ENCODE assay signal across 11 mouse cellular contexts in the genomic region with DNA sequence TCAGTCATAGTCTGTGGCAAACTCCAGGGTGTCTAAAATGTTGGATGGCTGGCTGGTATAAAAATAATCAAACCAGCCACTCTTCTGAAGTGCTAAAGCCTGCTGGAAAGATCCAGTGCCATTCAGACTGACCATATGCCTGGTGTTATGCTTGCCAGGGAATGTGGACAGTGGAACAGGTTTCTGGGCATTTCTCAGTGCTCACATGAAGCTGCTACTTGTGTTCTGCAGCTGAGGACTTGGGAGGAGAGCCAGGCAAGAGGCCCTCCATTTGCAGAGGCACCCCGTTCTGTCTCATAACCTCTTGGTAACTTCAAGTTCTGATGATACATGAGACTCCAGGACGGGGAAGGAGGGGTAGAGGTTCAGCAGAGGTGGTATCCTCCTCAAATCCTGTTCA.
A peak's percentile ranks its signal among the peaks of the same experiment; 100 is the strongest.
DNase-seq lines count a peak whose midpoint lies in the region; ATAC-seq lines count a peak whose summit lies in the region.
"Had no signal": no experiment of that assay in that cellular context is flagged by ENCODE, and none has a peak within 500 bp of the region (broad histone marks: within the 10 kb centered on the region; RNA-seq: fewer than 3 reads in every experiment).

No protein-coding gene starts in this region.

- no peak overlapping the region for H3K4me3 ChIP-seq in midbrain, embryonic 13.5 days (replicated peaks)
- H3K4me3 ChIP-seq: embryonic facial prominence, embryonic 15.5 days; neural tube, embryonic 12.5 days had no signal

- no peaks in the 10 kb centered on the region for H3K36me3 ChIP-seq in midbrain, embryonic 13.5 days
- H3K36me3 ChIP-seq: embryonic facial prominence, embryonic 15.5 days; neural tube, embryonic 12.5 days had no signal

- H3K9ac ChIP-seq in midbrain, embryonic 13.5 days (replicated peaks), result no peak overlapping the region
- H3K9ac ChIP-seq: embryonic facial prominence, embryonic 15.5 days; neural tube, embryonic 12.5 days had no signal

- no peaks in the 10 kb centered on the region for H3K4me1 ChIP-seq in midbrain, embryonic 13.5 days (replicated peaks)
- H3K4me1 ChIP-seq: embryonic facial prominence, embryonic 15.5 days; neural tube, embryonic 12.5 days had no signal

- 76% methylated on average over 2 of the region's 2 CpGs for WGBS in midbrain, embryonic 13.5 days

- DNase-seq in layer of hippocampus, adult 9-11 months, result peak; percentile 9
- DNase-seq in layer of hippocampus, postnatal 25 days (ENCODE audit: extremely low spot score in 1 of 2, low spot score in 1 of 2), result no peak
- DNase-seq in cerebellum, adult 8-10 months, result peak; percentile 5
- peak; percentile 5 for DNase-seq in gastrocnemius, postnatal 25 days
- peak; percentile 71 for DNase-seq in left cerebral cortex, postnatal 4 days
- no peak for DNase-seq in lung, postnatal 25 days (ENCODE audit: low spot score)
- DNase-seq: kidney, postnatal 25 days; thymus, adult 18-20 months had no signal

- no peaks in the 10 kb centered on the region for H3K27me3 ChIP-seq in midbrain, embryonic 13.5 days
- H3K27me3 ChIP-seq: embryonic facial prominence, embryonic 15.5 days; neural tube, embryonic 12.5 days had no signal

- no peak overlapping the region for H3K4me2 ChIP-seq in midbrain, embryonic 13.5 days (replicated peaks)
- H3K4me2 ChIP-seq: embryonic facial prominence, embryonic 15.5 days; neural tube, embryonic 12.5 days had no signal

- no peak for ATAC-seq in midbrain, embryonic 13.5 days

- intact Hi-C loops in left cerebral cortex, postnatal 4 days (cut with DNase I), result no loop called here

- H3K27ac ChIP-seq in midbrain, embryonic 13.5 days, result no peak overlapping the region
- H3K27ac ChIP-seq: embryonic facial prominence, embryonic 15.5 days; neural tube, embryonic 12.5 days had no signal

- H3K9me3 ChIP-seq in midbrain, embryonic 13.5 days, result no peaks in the 10 kb centered on the region
- H3K9me3 ChIP-seq: embryonic facial prominence, embryonic 15.5 days; neural tube, embryonic 12.5 days had no signal

Comparison
In these comparisons a context has a peak if more than half of its experiments do, and no peak if none do; other contexts are left out.
1. DNase-seq: peak in layer of hippocampus, adult 9-11 months (single experiment), cerebellum, adult 8-10 months (single experiment), gastrocnemius, postnatal 25 days (single experiment) and left cerebral cortex, postnatal 4 days (single experiment); none in layer of hippocampus, postnatal 25 days (0 of 2) and lung, postnatal 25 days (single experiment).